Mouse (Mus musculus): Measurements from ENCODE around the gene Cbfa2t2. TPM values are rescaled to one million over a fixed set of nuclear protein-coding genes. Genes with fewer than 3 reads are reported as not detected.

Cbfa2t2 gene
- polyA plus RNA-seq, 1 experiment, result 32.9 TPM

DNA sequence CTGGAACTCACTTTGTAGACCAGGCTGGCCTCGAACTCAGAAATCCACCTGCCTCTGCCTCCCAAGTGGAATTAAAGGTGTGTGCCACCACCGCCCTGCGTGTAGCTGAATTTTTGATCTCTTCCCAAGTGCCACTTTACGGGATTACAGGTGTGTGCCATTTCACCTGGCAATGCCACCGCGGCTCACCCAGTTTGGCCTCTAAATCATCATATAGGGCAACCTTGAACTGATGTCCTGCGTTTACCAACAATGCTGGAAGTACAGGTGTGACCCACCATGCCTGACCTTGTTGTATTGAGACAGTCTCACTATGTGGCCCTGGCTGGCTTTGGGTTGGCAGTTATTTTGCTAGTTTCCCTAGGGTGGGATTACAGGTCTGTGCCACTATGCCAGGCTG lies 1.6 kb upstream of the Cbfa2t2 start:
- no peak overlapping the region for H3K4me3 ChIP-seq (ENCODE audit: insufficient read depth, low read length)
- no peak for TF ChIP-seq CTCF (IDR thresholded peaks at IDR 0.05; ENCODE audit: extremely low read depth, insufficient read depth, low read length)
- no peaks in the 10 kb centered on the region; the same call in 1 of the 2 replicates for H3K4me1 ChIP-seq (ENCODE audit: control insufficient read depth, insufficient read depth, low read length)
- H3K27ac ChIP-seq (ENCODE audit: insufficient read depth, low read length), result no peak overlapping the region

DNA sequence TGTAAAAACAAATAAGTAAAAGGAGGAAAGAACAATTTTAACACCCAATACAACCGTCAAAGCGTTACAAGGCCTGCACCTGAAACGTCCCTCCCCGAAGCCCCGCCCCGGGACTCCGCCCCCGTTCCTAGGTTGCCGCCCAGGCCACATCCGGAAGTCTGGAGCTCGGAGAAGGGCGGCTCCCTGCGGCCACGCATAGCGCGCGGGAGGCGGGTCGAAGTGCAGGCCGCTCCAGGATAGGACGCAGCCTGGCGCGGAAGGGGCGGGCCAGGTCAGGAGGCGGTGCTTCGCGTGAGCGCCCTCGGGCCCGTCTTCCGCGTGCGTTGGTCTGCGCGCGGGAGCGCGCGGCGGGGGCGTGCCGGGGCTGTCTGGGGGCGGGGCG lies 214 bp upstream of the Cbfa2t2 start:
- peak overlapping the region; percentile 1; the same call in 1 of the 2 replicates for H3K27ac ChIP-seq (ENCODE audit: insufficient read depth, low read length)
- no peak for TF ChIP-seq CTCF (IDR thresholded peaks at IDR 0.05; ENCODE audit: extremely low read depth, insufficient read depth, low read length)
- TF ChIP-seq POLR2A (IDR thresholded peaks at IDR 0.05; ENCODE audit: extremely low read depth, insufficient read depth, low read length), result 0 out of 2 replicates have a peak, but pooled peaks have one; percentile 41
- H3K4me1 ChIP-seq (ENCODE audit: control insufficient read depth, insufficient read depth, low read length), result no peaks in the 10 kb centered on the region; the same call in 1 of the 2 replicates
- peak overlapping the region; percentile 89 for H3K4me3 ChIP-seq (ENCODE audit: insufficient read depth, low read length)

DNA sequence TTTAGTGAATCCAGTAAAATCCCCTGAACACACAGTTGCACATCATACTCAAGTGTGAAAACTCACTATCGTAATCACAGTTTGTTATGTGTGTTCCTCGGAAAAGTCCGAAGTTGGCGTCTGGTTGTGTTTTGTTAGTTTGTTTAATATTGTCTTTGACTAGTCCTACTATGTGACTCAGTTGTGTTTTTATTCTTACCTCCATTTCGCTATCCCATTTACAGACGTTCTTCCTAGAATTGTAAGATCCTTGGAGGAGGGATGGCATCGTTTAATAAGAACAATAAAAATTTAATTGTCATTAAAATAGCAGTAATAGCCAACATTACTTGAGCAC lies 878 bp downstream of the Cbfa2t2 start:
- TF ChIP-seq CTCF (IDR thresholded peaks at IDR 0.05; ENCODE audit: extremely low read depth, insufficient read depth, low read length), result no peak
- TF ChIP-seq POLR2A (IDR thresholded peaks at IDR 0.05; ENCODE audit: extremely low read depth, insufficient read depth, low read length), result no peak
- H3K27ac ChIP-seq (ENCODE audit: insufficient read depth, low read length), result no peak overlapping the region
- peak overlapping the region; percentile 89 for H3K4me3 ChIP-seq (ENCODE audit: insufficient read depth, low read length)

GRCm38 (mm10) chr2:154440453-154440852 lies 4.2 kb downstream of the Cbfa2t2 start:
- no peak overlapping the region for H3K4me3 ChIP-seq (ENCODE audit: insufficient read depth, low read length)
- no peak overlapping the region for H3K27ac ChIP-seq (ENCODE audit: insufficient read depth, low read length)
- TF ChIP-seq POLR2A (IDR thresholded peaks at IDR 0.05; ENCODE audit: extremely low read depth, insufficient read depth, low read length) (no peak), CTCF (IDR thresholded peaks at IDR 0.05; ENCODE audit: extremely low read depth, insufficient read depth, low read length) (no peak)
- H3K4me1 ChIP-seq (ENCODE audit: control insufficient read depth, insufficient read depth, low read length), result no peaks in the 10 kb centered on the region; the same call in 1 of the 2 replicates

More for the DNA sequence above, 878 bp downstream of the Cbfa2t2 start:
- no peaks in the 10 kb centered on the region; the same call in 1 of the 2 replicates for H3K4me1 ChIP-seq (ENCODE audit: control insufficient read depth, insufficient read depth, low read length)

DNA sequence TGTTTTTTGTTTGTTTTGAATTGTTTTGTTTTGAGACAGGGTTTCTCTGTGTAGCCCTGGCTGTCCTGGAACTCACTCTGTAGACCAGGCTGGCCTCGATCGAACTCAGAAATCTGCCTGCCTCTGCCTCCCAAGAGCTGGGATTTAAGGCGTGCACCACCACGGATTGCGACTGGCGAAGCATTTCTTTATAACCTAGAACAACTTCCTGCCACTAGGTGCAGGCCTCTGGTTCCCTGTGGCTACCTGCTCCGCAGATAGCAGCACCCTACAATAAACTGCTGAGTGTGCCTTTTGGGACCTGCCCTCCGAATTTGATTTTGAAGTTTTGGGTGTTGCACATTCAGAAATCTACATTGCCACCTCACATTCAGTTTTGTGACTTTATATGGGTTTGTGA lies 11.5 kb downstream of the Cbfa2t2 start:
- no peak for TF ChIP-seq CTCF (IDR thresholded peaks at IDR 0.05; ENCODE audit: extremely low read depth, insufficient read depth, low read length)
- no peak for TF ChIP-seq POLR2A (IDR thresholded peaks at IDR 0.05; ENCODE audit: extremely low read depth, insufficient read depth, low read length)
- H3K4me1 ChIP-seq (ENCODE audit: control insufficient read depth, insufficient read depth, low read length), result no peaks in the 10 kb centered on the region
- H3K27ac ChIP-seq (ENCODE audit: insufficient read depth, low read length), result no peak overlapping the region

GRCm38 (mm10) chr2:154448633-154449032 lies 12.4 kb downstream of the Cbfa2t2 start:
- Histone ChIP-seq H3K27ac (ENCODE audit: insufficient read depth, low read length) (no peak overlapping the region), H3K4me3 (ENCODE audit: insufficient read depth, low read length) (no peak overlapping the region), H3K4me1 (ENCODE audit: control insufficient read depth, insufficient read depth, low read length) (no peaks in the 10 kb centered on the region)
- TF ChIP-seq POLR2A (IDR thresholded peaks at IDR 0.05; ENCODE audit: extremely low read depth, insufficient read depth, low read length) (no peak), CTCF (IDR thresholded peaks at IDR 0.05; ENCODE audit: extremely low read depth, insufficient read depth, low read length) (no peak)

More for the DNA sequence above, 11.5 kb downstream of the Cbfa2t2 start:
- H3K4me3 ChIP-seq (ENCODE audit: insufficient read depth, low read length), result no peak overlapping the region

DNA sequence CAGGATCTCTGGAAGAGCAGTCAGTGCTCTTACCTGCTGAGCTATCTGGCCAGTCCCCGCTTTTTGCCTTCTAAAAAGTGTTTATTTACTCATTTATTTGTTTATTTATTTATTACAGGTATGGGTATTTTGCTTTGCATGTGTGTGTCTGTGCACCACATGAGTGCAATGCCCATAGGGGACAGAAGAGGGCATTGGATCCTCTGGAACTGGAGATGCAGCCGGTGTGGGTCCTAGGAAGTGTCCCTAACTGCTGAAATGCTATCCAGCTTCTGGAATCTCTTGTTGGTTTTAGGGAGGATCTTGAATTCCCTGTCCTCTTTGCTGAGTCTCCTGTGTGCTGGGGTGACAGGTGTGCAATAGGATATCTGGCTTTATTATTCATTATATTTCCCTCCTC lies 16.7 kb downstream of the Cbfa2t2 start:
- no peak overlapping the region for H3K27ac ChIP-seq (ENCODE audit: insufficient read depth, low read length)
- no peak for TF ChIP-seq POLR2A (IDR thresholded peaks at IDR 0.05; ENCODE audit: extremely low read depth, insufficient read depth, low read length)
- no peak overlapping the region for H3K4me3 ChIP-seq (ENCODE audit: insufficient read depth, low read length)
- H3K4me1 ChIP-seq (ENCODE audit: control insufficient read depth, insufficient read depth, low read length), result peaks cover 4% of the 10 kb centered on the region; the same call in 1 of the 2 replicates

- no peak for TF ChIP-seq POLR2A (IDR thresholded peaks at IDR 0.05; ENCODE audit: extremely low read depth, insufficient read depth, low read length)
- TF ChIP-seq CTCF (IDR thresholded peaks at IDR 0.05; ENCODE audit: extremely low read depth, insufficient read depth, low read length), result no peak
These were observed 17.8 kb downstream of the Cbfa2t2 start for GRCm38 (mm10) chr2:154454099-154454498.

DNA sequence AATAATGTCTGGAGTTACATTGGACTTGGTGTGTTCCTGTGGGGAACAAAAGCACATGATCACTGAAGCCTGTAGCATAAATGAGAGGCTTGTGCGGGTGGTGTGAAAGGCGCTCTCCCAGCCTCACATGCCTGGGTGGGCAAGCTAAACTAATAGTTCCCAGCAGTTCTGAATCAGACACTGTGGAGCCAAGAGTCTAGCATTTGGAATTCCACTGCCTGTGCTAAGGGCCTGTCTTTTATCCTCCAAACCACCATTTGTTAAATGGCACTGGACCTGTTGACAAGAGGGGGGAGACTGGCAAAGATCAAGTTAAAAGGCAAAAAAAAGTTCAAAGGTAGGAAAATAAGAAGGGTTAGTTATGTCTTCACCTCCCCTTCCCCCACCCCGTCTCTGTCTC lies 18.3 kb downstream of the Cbfa2t2 start:
- H3K4me1 ChIP-seq (ENCODE audit: control insufficient read depth, insufficient read depth, low read length), result peaks cover 4% of the 10 kb centered on the region; the same call in 1 of the 2 replicates
- no peak overlapping the region for H3K4me3 ChIP-seq (ENCODE audit: insufficient read depth, low read length)
- no peak overlapping the region for H3K27ac ChIP-seq (ENCODE audit: insufficient read depth, low read length)
- TF ChIP-seq CTCF (IDR thresholded peaks at IDR 0.05; ENCODE audit: extremely low read depth, insufficient read depth, low read length), result no peak
- no peak for TF ChIP-seq POLR2A (IDR thresholded peaks at IDR 0.05; ENCODE audit: extremely low read depth, insufficient read depth, low read length)

More at GRCm38 (mm10) chr2:154454099-154454498, 17.8 kb downstream of the Cbfa2t2 start:
- H3K4me1 ChIP-seq (ENCODE audit: control insufficient read depth, insufficient read depth, low read length), result peaks cover 4% of the 10 kb centered on the region; the same call in 1 of the 2 replicates
- H3K4me3 ChIP-seq (ENCODE audit: insufficient read depth, low read length), result no peak overlapping the region
- no peak overlapping the region for H3K27ac ChIP-seq (ENCODE audit: insufficient read depth, low read length)

DNA sequence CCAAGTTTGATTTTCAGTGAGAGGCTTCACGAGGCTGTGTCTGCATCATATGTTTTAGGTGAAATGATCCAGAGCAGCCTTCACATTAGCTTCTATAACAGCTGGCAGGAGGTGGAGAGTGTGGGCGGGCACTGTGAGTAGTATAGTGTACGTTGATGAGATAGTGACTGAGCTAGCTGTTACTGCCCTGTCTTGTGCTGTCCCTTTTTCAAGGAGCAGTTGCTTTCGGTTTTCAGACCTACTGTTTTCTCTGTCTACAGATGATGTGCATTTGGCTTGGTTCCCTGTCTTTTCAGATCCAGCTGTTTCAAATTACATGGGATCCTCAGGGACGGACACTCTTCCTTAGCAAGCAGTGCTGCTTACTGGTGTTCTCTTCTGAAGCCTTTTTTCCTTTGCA lies 19.5 kb downstream of the Cbfa2t2 start:
- no peak for TF ChIP-seq POLR2A (IDR thresholded peaks at IDR 0.05; ENCODE audit: extremely low read depth, insufficient read depth, low read length)
- peaks cover 4% of the 10 kb centered on the region; the same call in 1 of the 2 replicates for H3K4me1 ChIP-seq (ENCODE audit: control insufficient read depth, insufficient read depth, low read length)
- no peak overlapping the region for H3K4me3 ChIP-seq (ENCODE audit: insufficient read depth, low read length)
- no peak overlapping the region for H3K27ac ChIP-seq (ENCODE audit: insufficient read depth, low read length)

Data from cortical plate, adult 2 months (tissue).